Mouse (Mus musculus) liver, embryonic 15.5 days (tissue): ENCODE results near the gene Olfr1249. TPM values are rescaled to one million over a fixed set of nuclear protein-coding genes. Genes with fewer than 3 reads are reported as not detected.
"Not testable (repeated sequence)": the region's sequence is repeated elsewhere in the genome, so short reads cannot be mapped to it uniquely, and the experiment has no call there.

Experiments used
- ATAC-seq: fragments of 200-750 bp; cut with Nextera tagmentation; 2 replicates; pipeline ENCODE4 v1.8.0; 2017; ENCODE audit warnings: moderate number of reproducible peaks, mild to moderate bottlenecking, moderate library complexity; ENCODE audit not compliant: insufficient read depth
- H3K27ac ChIP-seq: fragments of 300-500 bp; sonication (generic); replicated peaks from 2 replicates; pipeline ENCODE4 v1.5.1; 2015; ENCODE audit warnings: mild to moderate bottlenecking, inconsistent platforms
- H3K27me3 ChIP-seq: fragments of 300-500 bp; sonication (generic); 2 replicates; pipeline ENCODE4 v1.6.1; 2015; ENCODE audit warnings: mild to moderate bottlenecking, inconsistent platforms
- H3K36me3 ChIP-seq: fragments of 300-500 bp; sonication (generic); replicated peaks from 2 replicates; pipeline ENCODE4 v1.6.1; 2015; ENCODE audit warnings: moderate library complexity, mild to moderate bottlenecking, inconsistent platforms
- H3K4me1 ChIP-seq: fragments of 300-500 bp; sonication (generic); replicated peaks from 2 replicates; pipeline ENCODE4 v1.6.1; 2015; ENCODE audit warnings: inconsistent platforms
- H3K4me2 ChIP-seq: fragments of 300-500 bp; sonication (generic); 2 replicates; pipeline ENCODE4 v1.6.1; 2015; ENCODE audit warnings: moderate library complexity, mild to moderate bottlenecking, inconsistent platforms
- H3K4me3 ChIP-seq: fragments of 300-500 bp; sonication (generic); replicated peaks from 2 replicates; pipeline ENCODE4 v1.5.1; 2015; ENCODE audit warnings: mild to moderate bottlenecking, inconsistent platforms
- H3K9ac ChIP-seq: fragments of 300-500 bp; sonication (generic); 2 replicates; pipeline ENCODE4 v1.6.1; 2015; ENCODE audit warnings: moderate library complexity, mild to moderate bottlenecking, inconsistent platforms
- H3K9me3 ChIP-seq: fragments of 300-500 bp; sonication (generic); replicated peaks from 2 replicates; pipeline ENCODE4 v1.6.1; 2016; ENCODE audit warnings: inconsistent platforms
- WGBS: fragments of 180-500 bp; shearing (Covaris S2); methylation state at CpG from one replicate; pipeline ENCODE4 v1.1.7; 2015; ENCODE audit warnings: mixed read lengths; ENCODE audit not compliant: insufficient replicate concordance; 5-methylcytosine and 5-hydroxymethylcytosine counted together
- polyA plus RNA-seq: library from polyadenylated mRNA; unstranded; fragments of >200 nt; fragmentation: Nextera tagmentation; extraction: Ambion mirVana; gene quantifications from 2 replicates; pipeline ENCODE4 v1.2.1, GENCODE M21; 2015

The Olfr1249 gene
- not detected in 2 replicates for polyA plus RNA-seq

DNA sequence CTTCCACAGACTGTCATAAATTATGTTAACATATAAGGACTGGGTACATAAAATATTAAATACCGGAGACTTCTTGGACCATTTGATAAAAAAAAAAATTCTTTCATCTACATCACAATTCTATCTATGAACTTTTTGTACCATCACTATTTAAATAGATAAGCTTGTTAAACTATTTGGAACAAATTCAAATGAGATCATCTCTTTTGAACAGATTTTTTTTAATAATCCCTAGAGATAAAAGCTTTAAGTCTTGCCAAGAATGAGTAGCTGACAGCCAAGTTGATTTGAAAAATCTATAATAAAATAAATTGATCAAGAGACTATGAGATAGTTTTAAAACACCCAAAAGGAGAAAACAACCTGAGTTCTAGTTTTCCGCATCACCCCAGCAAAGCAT is at the start of gene Olfr1249:
Gene Olfr1249 (minus strand): TSS at position 101 of the 400 bp plus-strand sequence.
- WGBS: 68% methylated on average over 2 of the region's 2 CpGs

GRCm38 (mm10) chr2:89671836-89672235 is 37.1 kb upstream of the Olfr1249 start, which contains the start of gene Olfr1251:
Gene Olfr1251 (minus strand): TSS chr2:89671936.
- Histone ChIP-seq H3K27me3 (no peaks in the 10 kb centered on the region), H3K9me3 (no peaks in the 10 kb centered on the region), H3K4me3 (no peak within 1 kb of the TSS), H3K9ac (no peak within 1 kb of the TSS), H3K4me2 (no peak within 1 kb of the TSS), H3K4me1 (no peaks in the 10 kb centered on the region), H3K27ac (no peak within 1 kb of the TSS), H3K36me3 (no peaks in the 10 kb centered on the region)
- ATAC-seq: no peak

More for the DNA sequence above, at the start of gene Olfr1249:
- ATAC-seq: no peak
- Histone ChIP-seq H3K9ac (no peak within 1 kb of the TSS), H3K36me3 (no peaks in the 10 kb centered on the region), H3K27ac (no peak within 1 kb of the TSS), H3K4me1 (no peaks in the 10 kb centered on the region), H3K27me3 (no peaks in the 10 kb centered on the region), H3K4me3 (no peak within 1 kb of the TSS), H3K9me3 (no peaks in the 10 kb centered on the region), H3K4me2 (no peak within 1 kb of the TSS)

DNA sequence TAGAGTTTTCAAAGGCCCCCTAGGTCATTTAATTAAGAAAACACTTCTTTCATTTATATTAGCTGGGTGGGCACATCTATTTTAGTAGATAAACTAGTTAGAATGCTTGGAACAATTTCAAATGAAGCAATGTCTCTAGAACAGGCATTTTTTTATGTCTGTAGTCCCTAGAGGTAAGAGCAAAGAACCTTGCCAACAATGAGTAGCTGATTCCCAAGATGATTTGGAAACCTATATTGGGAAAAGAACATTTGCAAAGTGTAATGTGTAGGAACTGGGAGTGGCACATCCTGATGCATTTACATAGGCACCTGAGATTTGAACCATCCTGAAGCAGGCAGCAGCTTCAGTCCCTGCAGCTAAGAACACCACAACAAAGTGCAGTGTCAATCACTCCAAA is 26.6 kb upstream of the Olfr1249 start, which contains the start of gene Olfr1250:
Gene Olfr1250 (minus strand): TSS at position 101 of the 400 bp plus-strand sequence.
- Histone ChIP-seq H3K9ac (no peak within 1 kb of the TSS), H3K4me2 (no peak within 1 kb of the TSS), H3K36me3 (no peaks in the 10 kb centered on the region), H3K27me3 (no peaks in the 10 kb centered on the region), H3K4me1 (no peaks in the 10 kb centered on the region), H3K27ac (no peak within 1 kb of the TSS), H3K9me3 (no peaks in the 10 kb centered on the region), H3K4me3 (no peak within 1 kb of the TSS)
- no peak for ATAC-seq

DNA sequence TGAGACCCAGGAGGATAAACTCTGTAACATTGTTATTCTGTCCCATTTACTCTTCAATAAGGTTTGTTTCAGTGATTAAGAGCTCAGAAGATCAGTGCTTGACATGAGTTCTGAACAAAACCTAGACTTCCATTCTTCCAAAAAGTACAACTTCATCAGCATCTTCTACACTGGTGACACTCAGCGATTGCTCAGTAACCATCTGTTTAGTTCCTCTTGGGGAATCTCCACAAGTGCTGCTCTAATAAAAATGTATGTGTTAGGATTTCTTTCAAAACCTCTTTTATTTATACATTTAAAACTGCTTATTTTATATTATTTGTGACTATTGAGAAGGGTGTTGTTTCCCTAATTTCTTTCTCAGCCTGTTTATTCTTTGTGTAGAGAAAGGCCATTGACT is 16.6 kb downstream of the Olfr1249 start, which contains the start of gene Olfr1248:
Gene Olfr1248 (minus strand): TSS at position 101 of the 400 bp plus-strand sequence.
- WGBS: 55% methylated on average over 1 of the region's 1 CpGs
- not testable (repeated sequence) for H3K4me2 ChIP-seq, H3K27ac ChIP-seq, H3K4me3 ChIP-seq, H3K9me3 ChIP-seq, ATAC-seq, H3K36me3 ChIP-seq, H3K27me3 ChIP-seq, H3K9ac ChIP-seq, H3K4me1 ChIP-seq

DNA sequence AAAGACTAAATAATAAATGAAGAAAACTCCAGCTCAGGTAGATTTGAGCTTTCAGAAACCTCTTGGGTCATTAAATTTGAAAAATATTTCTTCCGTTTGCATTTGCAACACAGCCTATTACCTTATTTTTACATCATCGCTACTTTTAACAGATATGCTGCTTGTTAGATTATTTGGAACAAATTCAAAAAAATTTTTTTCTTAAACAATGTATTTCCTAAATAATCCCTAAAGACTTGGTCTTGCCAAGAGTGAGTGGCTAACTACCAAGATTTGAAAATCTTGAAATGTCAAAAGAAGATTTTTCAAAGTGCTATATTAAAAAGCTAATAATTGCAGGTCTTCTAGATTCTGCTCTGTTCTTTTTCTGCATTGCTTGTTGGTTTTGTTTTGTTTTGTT is 20.8 kb downstream of the Olfr1249 start, which contains the start of gene Olfr1247:
Gene Olfr1247 (minus strand): TSS at position 101 of the 400 bp plus-strand sequence.
- H3K4me2 ChIP-seq: no peak within 1 kb of the TSS
- no peaks in the 10 kb centered on the region for H3K9me3 ChIP-seq
- no peak within 1 kb of the TSS for H3K27ac ChIP-seq
- H3K4me3 ChIP-seq: no peak within 1 kb of the TSS
- no peak for ATAC-seq
- no peak within 1 kb of the TSS for H3K9ac ChIP-seq
- no peaks in the 10 kb centered on the region for H3K27me3 ChIP-seq
- no peaks in the 10 kb centered on the region for H3K36me3 ChIP-seq
- no peaks in the 10 kb centered on the region for H3K4me1 ChIP-seq
- 72% methylated on average over 2 of the region's 2 CpGs for WGBS

GRCm38 (mm10) chr2:89593057-89593456 is 41.7 kb downstream of the Olfr1249 start, which contains the start of gene Olfr1246:
Gene Olfr1246 (minus strand): TSS chr2:89593157.
- Histone ChIP-seq H3K4me2 (no peak within 1 kb of the TSS), H3K27ac (no peak within 1 kb of the TSS), H3K36me3 (no peaks in the 10 kb centered on the region), H3K4me1 (no peaks in the 10 kb centered on the region), H3K9ac (no peak within 1 kb of the TSS), H3K27me3 (no peaks in the 10 kb centered on the region), H3K4me3 (no peak within 1 kb of the TSS), H3K9me3 (no peaks in the 10 kb centered on the region)
- ATAC-seq: no peak
- WGBS: 55% methylated on average over 2 of the region's 2 CpGs

Other genes with a start within 250 kb of the Olfr1249 start
- gene Olfr1238, start 225.3 kb downstream of the Olfr1249 start, polyA plus RNA-seq: not detected in 2 replicates
- gene Olfr1239, start 214.6 kb downstream of the Olfr1249 start, polyA plus RNA-seq: not detected in 2 replicates
- not detected in 2 replicates for gene Olfr1240, start 192.0 kb downstream of the Olfr1249 start, polyA plus RNA-seq
- not detected in 2 replicates for gene Olfr1241, start 147.9 kb downstream of the Olfr1249 start, polyA plus RNA-seq
- gene Olfr1242, start 136.6 kb downstream of the Olfr1249 start, polyA plus RNA-seq: not detected in 2 replicates
- not detected in 2 replicates for gene Olfr1243, start 103.5 kb downstream of the Olfr1249 start, polyA plus RNA-seq
- not detected in 2 replicates for gene Olfr1245, start 56.5 kb downstream of the Olfr1249 start, polyA plus RNA-seq
- not detected in 2 replicates for gene Olfr1246, start 41.8 kb downstream of the Olfr1249 start, polyA plus RNA-seq
- gene Olfr1247, start 20.9 kb downstream of the Olfr1249 start, polyA plus RNA-seq: not detected in 2 replicates
- gene Olfr1248, start 16.7 kb downstream of the Olfr1249 start, polyA plus RNA-seq: not detected in 2 replicates
- gene Olfr1250, start 26.5 kb upstream of the Olfr1249 start, polyA plus RNA-seq: not detected in 2 replicates
- not detected in 2 replicates for gene Olfr1251, start 37.0 kb upstream of the Olfr1249 start, polyA plus RNA-seq
- not detected in 2 replicates for gene Olfr1252, start 90.0 kb upstream of the Olfr1249 start, polyA plus RNA-seq
- gene Olfr1253, start 122.1 kb upstream of the Olfr1249 start, polyA plus RNA-seq: not detected in 2 replicates
- gene Olfr1254, start 158.6 kb upstream of the Olfr1249 start, polyA plus RNA-seq: not detected in 2 replicates
- gene Olfr1255, start 177.1 kb upstream of the Olfr1249 start, polyA plus RNA-seq: not detected in 2 replicates
- not detected in 2 replicates for gene Olfr1256, start 206.6 kb upstream of the Olfr1249 start, polyA plus RNA-seq
- not detected in 2 replicates for gene Olfr48, start 213.2 kb upstream of the Olfr1249 start, polyA plus RNA-seq
- gene Olfr1257, start 243.5 kb upstream of the Olfr1249 start, polyA plus RNA-seq: not detected in 2 replicates